Mouse (Mus musculus) cerebellum, adult 2 months (tissue): Measurements from ENCODE around the gene Apol8.

Source experiments
- CTCF ChIP-seq: fragments of 200-500 bp; IDR thresholded peaks from 2 replicates; pipeline ENCODE4 v1.5.1; 2011; ENCODE audit warnings: low read depth, mild to moderate bottlenecking, control low read depth, low read length, moderate library complexity, borderline replicate concordance; ENCODE audit not compliant: insufficient read depth
- POLR2A ChIP-seq: fragments of 200-500 bp; IDR thresholded peaks from 2 replicates; pipeline ENCODE4 v1.6.1; 2011; ENCODE audit warnings: low read length, control low read depth, borderline replicate concordance; ENCODE audit not compliant: insufficient read depth

GRCm38 (mm10) chr15:77804460-77804859 is 47.7 kb upstream of the Apol8 start:
- TF ChIP-seq POLR2A (no peak), CTCF (no peak)
